Mouse (Mus musculus): ENCODE results near the gene Sytl5.

The Sytl5 gene

GRCm38 (mm10) chrX:9885322-9885721 is at the start of gene Sytl5:
Sytl5 (plus strand) TSS chrX:9885622.
- DNase-seq (ENCODE audit: low spot score in 2 of 2) = no peak

GRCm38 (mm10) chrX:9846628-9847027 is 38.8 kb upstream of the Sytl5 start, which contains the start of gene Hypm:
Hypm (plus strand) TSS chrX:9846928.
- DNase-seq (ENCODE audit: low spot score in 2 of 2) = no peak

DNA sequence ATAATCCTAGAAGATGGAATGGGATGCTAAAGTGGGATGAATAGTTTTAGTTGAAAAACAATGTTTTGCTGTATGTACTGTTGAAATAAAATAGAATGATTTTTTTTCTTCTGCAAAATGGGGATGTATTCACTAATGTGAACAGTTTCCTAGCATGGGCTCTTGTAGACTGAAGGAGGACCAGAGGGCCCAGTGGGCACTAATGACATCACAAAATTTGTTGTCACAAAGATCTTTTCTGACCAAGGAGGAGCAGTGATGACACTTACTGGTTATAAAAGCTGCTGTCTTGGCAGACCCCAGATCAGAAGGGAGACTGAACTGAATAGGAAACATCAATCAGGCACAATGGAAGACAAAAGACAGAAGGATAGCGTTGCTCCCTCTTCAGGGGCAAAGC is 36.0 kb upstream of the Sytl5 start, which contains the start of gene H2al3:
Gene H2al3 (plus strand): TSS at position 301 of the 400 bp plus-strand sequence.
- DNase-seq (ENCODE audit: low spot score in 2 of 2) = no peak

DNA sequence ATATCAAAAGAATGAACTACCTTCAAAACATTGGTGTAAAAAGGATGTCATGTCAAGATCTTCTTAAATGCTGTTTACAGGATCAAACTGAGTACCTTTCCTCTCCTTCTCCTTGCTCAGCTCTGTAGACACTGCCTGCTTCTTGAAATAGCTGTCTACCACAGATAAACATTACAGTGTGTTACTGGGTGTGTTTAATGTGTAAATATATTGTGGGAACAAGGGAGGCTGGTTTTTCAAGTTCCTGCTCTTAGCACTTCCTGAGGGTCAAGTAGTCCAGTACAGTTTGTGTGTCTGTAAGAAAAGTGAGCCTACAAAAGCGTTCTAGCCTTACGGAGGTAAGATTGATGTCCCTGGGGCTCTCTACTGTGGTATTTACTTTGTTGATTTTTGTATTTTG is 23.6 kb upstream of the Sytl5 start:
- no peak for DNase-seq (ENCODE audit: low spot score in 2 of 2)

GRCm38 (mm10) chrX:9875519-9875918 is 9.9 kb upstream of the Sytl5 start:
- DNase-seq (ENCODE audit: low spot score in 2 of 2) = no peak

DNA sequence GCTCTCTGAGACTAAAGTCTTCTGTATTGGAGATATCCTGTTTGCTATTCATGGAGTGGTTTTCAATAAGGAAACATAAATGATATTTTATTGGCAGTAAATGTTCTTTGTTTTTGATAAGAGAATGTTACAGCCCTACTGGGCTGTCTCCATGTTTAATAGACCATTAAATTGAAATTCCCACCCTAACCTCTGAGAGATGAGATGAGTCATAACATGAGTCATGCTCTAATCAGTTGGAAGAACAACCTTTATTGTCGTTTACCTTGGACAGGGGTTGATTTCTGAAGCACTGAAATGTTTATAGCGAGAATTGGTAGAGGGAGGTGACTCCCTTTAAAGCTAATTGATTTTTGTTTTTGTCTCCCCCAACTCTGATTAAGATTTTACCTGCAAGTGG is 24.1 kb downstream of the Sytl5 start:
- DNase-seq (ENCODE audit: low spot score in 2 of 2) = no peak

DNA sequence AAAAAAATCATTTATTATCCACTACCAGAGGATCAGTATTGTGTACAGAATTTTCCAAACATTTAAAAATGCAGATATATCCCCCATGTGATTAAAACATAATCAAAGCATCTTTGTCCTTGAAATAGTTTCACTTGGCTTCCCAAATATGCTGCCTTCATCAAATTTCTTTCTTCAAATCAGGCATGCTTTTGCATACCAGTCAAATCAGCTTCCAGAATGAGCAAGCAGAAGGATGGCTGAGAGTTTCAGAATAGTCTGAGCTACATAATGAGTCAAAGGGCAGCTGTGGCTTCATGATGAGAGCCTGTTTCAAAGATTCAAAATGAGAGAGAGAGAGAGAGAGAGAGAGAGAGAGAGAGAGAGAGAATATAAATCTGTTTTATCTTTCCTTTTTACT is 48.4 kb downstream of the Sytl5 start:
- DNase-seq (ENCODE audit: low spot score in 2 of 2) = no peak

DNA sequence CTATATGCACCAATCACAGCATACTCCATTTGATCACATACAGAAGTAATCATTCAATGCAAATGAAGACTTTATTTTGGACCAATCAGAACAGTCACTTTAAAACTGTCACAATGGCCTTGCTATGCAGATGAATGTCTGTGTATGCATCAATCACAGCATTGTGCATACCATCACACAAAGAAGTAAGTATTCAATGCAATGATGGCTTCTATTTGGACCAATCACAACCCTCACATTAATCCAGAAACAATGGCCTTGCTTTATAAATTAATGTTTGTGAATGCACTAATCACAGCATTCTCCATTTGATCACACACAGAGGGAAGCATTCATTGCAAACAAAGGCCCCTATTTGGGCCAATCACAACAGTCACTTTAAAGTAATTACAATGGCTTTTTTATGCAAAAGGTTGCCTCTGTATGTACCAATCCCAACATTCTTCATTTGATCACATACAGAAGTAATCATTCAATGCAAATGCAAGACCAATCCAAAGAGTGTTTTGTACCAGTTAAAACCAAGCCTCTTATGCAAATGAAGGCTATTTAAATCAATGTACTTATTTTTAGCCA is 98.8 kb downstream of the Sytl5 start:
- DNase-seq (ENCODE audit: low spot score in 2 of 2) = no peak

- no peak for DNase-seq (ENCODE audit: low spot score in 2 of 2)
Observed at GRCm38 (mm10) chrX:10000718-10001117, 115.3 kb downstream of the Sytl5 start.

GRCm38 (mm10) chrX:10005946-10006345 is 120.5 kb downstream of the Sytl5 start:
- no peak for DNase-seq (ENCODE audit: low spot score in 2 of 2)

DNA sequence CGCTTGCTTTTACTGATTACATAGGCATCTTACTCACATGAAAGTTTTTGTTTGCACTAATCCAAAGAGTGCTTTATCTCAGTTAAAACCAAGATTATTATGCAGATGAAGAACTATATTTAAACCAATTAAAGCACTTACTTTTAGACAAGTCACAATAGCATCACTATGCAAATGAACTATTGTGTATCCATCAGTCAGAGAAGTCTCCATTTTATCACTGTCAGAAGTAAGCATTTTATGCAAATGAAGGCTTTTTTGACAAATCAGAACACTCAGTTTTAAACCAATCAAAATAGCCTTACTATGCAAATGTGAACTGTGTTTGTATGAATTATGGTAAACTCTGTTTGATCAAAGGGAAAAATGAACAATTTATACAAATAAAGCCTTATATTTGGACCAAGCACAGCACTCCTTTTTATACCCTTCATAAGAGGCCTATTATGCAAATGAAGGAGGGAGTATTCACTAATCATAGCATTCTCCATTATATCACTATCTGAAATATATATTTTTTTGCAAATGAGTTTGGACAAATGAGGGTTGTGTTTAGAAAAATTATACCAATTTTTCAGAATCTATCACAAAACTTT is 122.4 kb downstream of the Sytl5 start:
- DNase-seq (ENCODE audit: low spot score in 2 of 2) = no peak

- DNase-seq (ENCODE audit: low spot score in 2 of 2) = no peak
Observed at GRCm38 (mm10) chrX:10010202-10010601, 124.8 kb downstream of the Sytl5 start.

DNA sequence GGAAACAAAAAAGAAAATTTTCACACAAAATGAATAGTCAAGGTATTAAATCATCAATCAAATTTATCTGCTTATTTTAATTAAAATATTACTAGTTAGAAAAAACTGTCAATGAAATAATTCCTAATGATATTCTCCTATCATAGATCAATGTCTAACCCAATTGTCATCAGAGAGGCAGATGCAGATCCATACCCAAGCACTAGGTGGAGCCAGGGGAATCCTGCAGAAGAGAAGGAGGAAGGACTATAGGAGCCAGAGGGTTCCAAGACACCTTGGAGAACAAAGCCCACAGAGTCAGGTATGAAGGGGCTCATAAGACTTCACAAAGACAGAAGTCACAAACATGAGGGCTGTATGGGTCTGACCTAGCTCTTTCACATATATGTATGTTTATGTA is 149.2 kb downstream of the Sytl5 start:
- DNase-seq (ENCODE audit: low spot score in 2 of 2) = no peak

Data from spleen, postnatal 10 days (tissue).